Mouse (Mus musculus) myocyte (in vitro differentiated cells): ENCODE measurements at regions not wholly inside any gene's neighbourhood (a gene's known extent, or its start where the extent isn't known, plus 50 kb on each side); places are given as distances from the start of the nearest gene placed in this dataset.

Source experiments
- CEBPB ChIP-seq: IDR thresholded peaks from 2 replicates; pipeline ENCODE4 v1.6.1; 2011; ENCODE audit warnings: mild to moderate bottlenecking, moderate library complexity; ENCODE audit not compliant: poor library complexity, insufficient read depth, severe bottlenecking
- E2F4 ChIP-seq: IDR thresholded peaks from one replicate; pipeline ENCODE4 v1.6.1; 2011; ENCODE audit warnings: mild to moderate bottlenecking, control low read depth, moderate library complexity; ENCODE audit not compliant: insufficient read depth
- MAX ChIP-seq: IDR thresholded peaks from one replicate; pipeline ENCODE4 v1.6.1; 2011; ENCODE audit warnings: low read depth, mild to moderate bottlenecking, control low read depth
- MYOD1 ChIP-seq, 3 experiments: IDR thresholded peaks; one replicate each; pipeline ENCODE4 v1.6.1; 2011; ENCODE audit warnings: control low read depth in 2 of 3, low read depth in 2 of 3, mild to moderate bottlenecking in 2 of 3, moderate library complexity in 1 of 3; ENCODE audit not compliant: insufficient read length in 2 of 3, control insufficient read depth in 1 of 3
- MYOG ChIP-seq, 3 experiments: IDR thresholded peaks; one replicate each; pipeline ENCODE4 v1.6.1; 2011; ENCODE audit warnings: control low read depth in 2 of 3, low read depth in 2 of 3, mild to moderate bottlenecking in 2 of 3; ENCODE audit not compliant: insufficient read length in 2 of 3, control insufficient read depth in 1 of 3, insufficient read depth in 1 of 3
- POLR2A ChIP-seq: IDR thresholded peaks from one replicate; pipeline ENCODE4 v1.6.1; 2011; ENCODE audit warnings: low read depth, mild to moderate bottlenecking, control low read depth, moderate library complexity; ENCODE audit not compliant: insufficient read length
- POLR2AphosphoS2 ChIP-seq: IDR thresholded peaks from one replicate; pipeline ENCODE4 v1.6.1; 2011; ENCODE audit warnings: low read depth, control low read depth; ENCODE audit not compliant: insufficient read length
- SRF ChIP-seq: IDR thresholded peaks from one replicate; pipeline ENCODE4 v1.6.1; 2011; ENCODE audit warnings: low read depth; ENCODE audit not compliant: control insufficient read depth, insufficient read length
- USF1 ChIP-seq: IDR thresholded peaks from one replicate; pipeline ENCODE4 v1.6.1; 2011; ENCODE audit warnings: low read depth, mild to moderate bottlenecking, control low read depth, moderate library complexity

- TF ChIP-seq USF1 (no peak), E2F4 (no peak), POLR2A (no peak), SRF (no peak), MYOD1 (IDR thresholded peaks at IDR 0.05; ENCODE audit: control insufficient read depth in 1 of 3, insufficient read length in 2 of 3, low read depth in 2 of 3) (no peak), MYOG (IDR thresholded peaks at IDR 0.05; ENCODE audit: control insufficient read depth in 1 of 3, insufficient read depth in 1 of 3, insufficient read length in 2 of 3, low read depth in 2 of 3) (no peak), POLR2AphosphoS2 (no peak), MAX (no peak), CEBPB (no peak)
These were observed 73.5 kb downstream of the Ier5 start for GRCm38 (mm10) chr1:155025862-155026478.
